Mouse (Mus musculus) megakaryocyte, embryonic 14.5 days (primary cell): Measurements from ENCODE around the gene 1700129C05Rik.

Experiments
- FLI1 ChIP-seq: IDR thresholded peaks from 2 replicates; pipeline ENCODE4 v1.6.1; 2012; ENCODE audit warnings: low read length, inconsistent platforms, mixed read lengths
- GATA1 ChIP-seq: IDR thresholded peaks from 3 replicates; pipeline ENCODE4 v1.6.1; 2012; ENCODE audit warnings: mixed read lengths, low read length, inconsistent platforms, borderline replicate concordance

- TF ChIP-seq GATA1 = no peak
- TF ChIP-seq FLI1 = no peak
Measured at GRCm38 (mm10) chr14:59104006-59104605, 38.6 kb downstream of the 1700129C05Rik start.
